Mouse (Mus musculus) cortical plate, adult 2 months (tissue): ENCODE measurements at regions not wholly inside any gene's neighbourhood (a gene's known extent, or its start where the extent isn't known, plus 50 kb on each side); places are given as distances from the start of the nearest gene placed in this dataset.

Source experiments
- H3K27ac ChIP-seq: fragments of 200-500 bp; 2 replicates; pipeline ENCODE4 v1.5.1; 2012; ENCODE audit warnings: low read length, control low read depth, inconsistent platforms; ENCODE audit not compliant: insufficient read depth
- H3K4me1 ChIP-seq: fragments of 200-500 bp; 2 replicates; pipeline ENCODE4 v1.6.1; 2011; ENCODE audit warnings: low read length; ENCODE audit not compliant: control insufficient read depth, insufficient read depth
- H3K4me3 ChIP-seq: fragments of 200-500 bp; 2 replicates; pipeline ENCODE4 v1.5.1; 2011; ENCODE audit warnings: mild to moderate bottlenecking, low read length, control low read depth; ENCODE audit not compliant: insufficient read depth
- CTCF ChIP-seq: fragments of 200-500 bp; IDR thresholded peaks from 2 replicates; pipeline ENCODE4 v1.5.1; 2011; ENCODE audit warnings: mild to moderate bottlenecking, control low read depth, low read length; ENCODE audit not compliant: insufficient read depth; ENCODE audit errors: extremely low read depth
- POLR2A ChIP-seq: fragments of 200-500 bp; IDR thresholded peaks from 2 replicates; pipeline ENCODE4 v1.6.1; 2011; ENCODE audit warnings: mild to moderate bottlenecking, low read length, control low read depth; ENCODE audit not compliant: insufficient read depth; ENCODE audit errors: extremely low read depth

DNA sequence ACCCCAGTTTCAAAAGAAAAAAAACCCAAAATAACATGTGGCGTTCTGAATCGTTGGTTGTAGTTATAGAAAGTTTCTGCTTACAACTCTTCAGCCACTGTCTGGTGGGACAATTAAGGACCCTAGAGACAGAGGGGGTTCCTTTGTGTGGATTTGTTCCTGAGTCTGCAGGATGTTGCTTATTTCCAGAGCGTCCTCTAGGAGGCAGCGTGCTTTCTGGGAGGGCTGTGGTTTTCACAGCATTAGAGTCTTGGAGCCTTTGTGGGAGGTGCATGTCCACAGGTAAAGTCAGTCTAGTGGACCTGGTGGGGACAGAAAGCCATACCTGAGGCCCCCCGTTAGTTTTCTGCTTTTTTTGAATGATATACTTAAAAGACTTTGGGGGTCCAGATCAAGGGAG, 165.8 kb upstream of the Eef2kmt start:
- no peaks in the 10 kb centered on the region for H3K4me1 ChIP-seq
- TF ChIP-seq POLR2A = no peak
- TF ChIP-seq CTCF = no peak
- H3K4me3 ChIP-seq = no peak overlapping the region
- H3K27ac ChIP-seq = no peak overlapping the region

DNA sequence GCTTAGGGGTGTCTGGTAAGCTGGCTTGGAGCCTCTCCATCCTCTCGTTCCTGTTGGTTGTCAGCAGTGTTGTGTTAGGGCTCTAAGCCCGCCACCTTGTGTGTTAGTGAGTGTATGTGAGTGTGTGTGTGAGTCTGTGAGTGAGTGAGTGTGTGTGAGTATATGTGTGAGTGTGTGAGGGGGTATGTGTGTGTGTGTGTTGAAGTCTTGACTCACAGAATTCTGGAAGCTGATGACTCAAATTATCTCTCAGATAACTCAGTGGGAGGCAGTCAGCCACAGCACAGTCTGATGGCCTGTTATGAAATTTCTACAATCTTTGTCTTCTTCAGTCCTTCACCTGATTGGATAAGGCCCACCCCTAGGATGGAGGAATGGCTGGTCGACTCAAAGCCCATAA, 163.7 kb upstream of the Eef2kmt start:
- Histone ChIP-seq H3K4me3 (no peak overlapping the region), H3K4me1 (no peaks in the 10 kb centered on the region), H3K27ac (no peak overlapping the region)
- TF ChIP-seq POLR2A (no peak), CTCF (no peak)

- Histone ChIP-seq H3K27ac (no peak overlapping the region), H3K4me1 (no peaks in the 10 kb centered on the region), H3K4me3 (no peak overlapping the region)
- TF ChIP-seq POLR2A = no peak
- no peak for TF ChIP-seq CTCF
These were observed 162.8 kb upstream of the Eef2kmt start for GRCm38 (mm10) chr16:5418462-5419197.

DNA sequence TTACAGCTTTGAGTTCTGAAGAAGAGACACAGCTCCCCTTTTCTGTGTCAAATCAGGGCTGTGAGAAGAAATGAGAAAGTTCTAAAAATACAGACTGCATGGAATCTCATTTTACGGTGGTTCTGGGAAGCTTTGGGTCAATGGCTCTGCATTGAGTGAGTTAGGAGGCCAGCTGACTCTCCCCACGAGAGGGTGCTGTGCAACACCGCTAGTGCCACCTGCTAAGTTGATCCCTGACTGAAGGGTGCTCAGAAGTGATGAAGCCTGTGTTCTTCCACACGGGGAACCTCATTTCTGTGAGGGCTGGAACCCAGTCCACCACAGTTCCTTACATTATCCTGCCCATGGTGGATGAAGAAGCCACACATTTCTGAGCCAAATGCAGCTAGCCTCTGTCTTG, 159.5 kb upstream of the Eef2kmt start:
- Histone ChIP-seq H3K27ac (no peak overlapping the region), H3K4me3 (no peak overlapping the region), H3K4me1 (no peaks in the 10 kb centered on the region)
- TF ChIP-seq POLR2A = no peak
- TF ChIP-seq CTCF = no peak

- H3K4me3 ChIP-seq = no peak overlapping the region
- no peak overlapping the region for H3K27ac ChIP-seq
- H3K4me1 ChIP-seq = no peaks in the 10 kb centered on the region
- no peak for TF ChIP-seq CTCF
- TF ChIP-seq POLR2A = no peak
These were observed 156.1 kb upstream of the Eef2kmt start for GRCm38 (mm10) chr16:5411819-5412385.

DNA sequence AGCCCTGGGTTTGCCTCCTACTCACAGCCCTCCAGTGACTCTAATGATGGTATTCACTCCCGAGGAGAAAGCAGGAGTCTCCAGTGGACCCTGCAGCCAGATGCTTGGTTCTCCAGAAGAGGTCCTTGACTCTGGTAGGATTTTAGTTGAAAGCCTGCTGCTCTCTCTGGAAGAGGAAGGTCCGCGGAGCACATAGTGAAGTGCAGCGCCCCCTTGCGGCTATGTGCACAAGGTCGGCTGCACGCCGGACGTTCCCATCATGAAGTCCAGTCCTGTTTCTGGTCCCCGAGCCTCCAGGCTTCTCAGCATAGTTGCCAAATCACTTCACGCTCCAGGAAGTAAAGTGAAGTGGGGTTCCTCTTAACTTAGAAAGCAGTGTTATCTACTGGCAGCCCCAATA, 150.9 kb upstream of the Eef2kmt start:
- Histone ChIP-seq H3K4me1 (no peaks in the 10 kb centered on the region), H3K27ac (no peak overlapping the region), H3K4me3 (no peak overlapping the region)
- TF ChIP-seq CTCF = peak; percentile 55
- TF ChIP-seq POLR2A = no peak

DNA sequence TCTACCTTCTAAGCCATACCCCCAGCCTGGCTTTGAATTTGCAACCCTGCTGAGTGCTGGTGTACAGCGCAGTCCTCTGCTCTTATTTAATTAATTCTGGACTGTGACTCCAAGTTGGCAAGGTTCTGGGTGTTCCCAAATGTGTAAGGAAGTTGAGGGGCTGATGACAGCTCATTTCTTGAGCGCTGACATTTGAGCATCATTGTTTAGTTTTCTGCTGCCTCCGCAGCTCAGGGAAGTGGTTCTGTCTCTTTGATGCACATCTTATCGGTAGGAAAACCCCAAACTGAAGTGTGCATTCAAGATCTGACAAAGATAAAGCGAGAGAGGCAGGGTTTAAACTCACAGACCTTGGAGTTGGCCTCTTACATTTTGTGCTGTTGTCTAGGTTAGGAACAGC, 137.6 kb upstream of the Eef2kmt start:
- Histone ChIP-seq H3K27ac (no peak overlapping the region), H3K4me3 (no peak overlapping the region), H3K4me1 (no peaks in the 10 kb centered on the region)
- TF ChIP-seq POLR2A (no peak), CTCF (no peak)

DNA sequence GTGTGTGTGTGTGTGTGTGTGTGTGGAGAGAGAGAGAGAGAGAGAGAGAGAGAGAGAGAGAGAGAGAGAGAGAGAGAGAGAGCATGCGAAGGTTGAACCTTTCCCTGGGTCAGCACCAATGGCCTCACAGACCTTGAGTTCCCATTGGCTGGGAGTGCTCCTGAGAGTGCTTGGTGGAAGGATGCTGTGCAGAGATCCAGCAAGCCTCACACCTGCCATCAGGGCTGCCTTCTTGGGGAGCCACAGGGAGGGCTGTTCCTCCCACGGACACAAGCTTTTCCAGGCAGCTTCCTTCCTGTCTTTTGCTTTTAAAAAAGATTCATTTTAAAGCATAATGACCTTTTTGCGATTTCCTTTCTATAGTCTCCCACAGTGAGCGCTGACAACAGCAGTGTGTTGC, 127.1 kb upstream of the Eef2kmt start:
- no peak overlapping the region for H3K27ac ChIP-seq
- no peak for TF ChIP-seq CTCF
- TF ChIP-seq POLR2A = no peak
- peaks cover 2% of the 10 kb centered on the region; the same call in 1 of the 2 replicates for H3K4me1 ChIP-seq
- no peak overlapping the region for H3K4me3 ChIP-seq

GRCm38 (mm10) chr16:5382228-5382884, 126.6 kb upstream of the Eef2kmt start:
- TF ChIP-seq CTCF (no peak), POLR2A (no peak)
- no peak overlapping the region for H3K4me3 ChIP-seq
- H3K4me1 ChIP-seq = peaks cover 2% of the 10 kb centered on the region; the same call in 1 of the 2 replicates
- H3K27ac ChIP-seq = no peak overlapping the region

DNA sequence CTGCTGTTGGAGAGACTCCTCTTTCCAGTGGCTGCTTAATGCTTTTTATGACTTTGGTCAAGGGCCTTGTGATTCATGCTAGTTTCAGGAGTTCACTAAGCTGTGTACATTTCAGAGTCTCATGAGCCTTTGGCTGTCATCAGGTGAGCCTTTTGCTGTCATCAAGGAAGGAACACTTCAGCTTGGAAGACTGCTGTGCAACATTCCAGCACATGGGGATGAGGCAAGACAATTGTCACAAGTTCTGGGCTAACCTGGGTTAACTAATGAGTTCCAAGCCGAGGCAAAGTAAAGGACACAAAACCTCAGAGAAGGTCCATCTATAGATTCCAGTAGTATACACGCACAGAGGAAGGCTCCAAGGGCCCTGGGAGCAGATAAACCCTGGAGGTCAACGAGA, 124.8 kb upstream of the Eef2kmt start:
- Histone ChIP-seq H3K4me3 (no peak overlapping the region), H3K4me1 (peaks cover 2% of the 10 kb centered on the region; the same call in 1 of the 2 replicates), H3K27ac (no peak overlapping the region)
- TF ChIP-seq POLR2A = no peak
- no peak for TF ChIP-seq CTCF
